Mouse (Mus musculus) regulatory T cell (primary cell): ENCODE data around the gene Olfr1381.
"Not testable (repeated sequence)": the region's sequence is repeated elsewhere in the genome, so short reads cannot be mapped to it uniquely, and the experiment has no call there.

Source experiments
- in situ Hi-C: fragments of 300-600 bp; cut with MboI, MseI; formaldehyde crosslinking; loops from one replicate; pipeline ENCODE4 v1.15.1; 2025; ENCODE audit warnings: high pct_unique_total_duplicates

Gene Olfr1381

DNA sequence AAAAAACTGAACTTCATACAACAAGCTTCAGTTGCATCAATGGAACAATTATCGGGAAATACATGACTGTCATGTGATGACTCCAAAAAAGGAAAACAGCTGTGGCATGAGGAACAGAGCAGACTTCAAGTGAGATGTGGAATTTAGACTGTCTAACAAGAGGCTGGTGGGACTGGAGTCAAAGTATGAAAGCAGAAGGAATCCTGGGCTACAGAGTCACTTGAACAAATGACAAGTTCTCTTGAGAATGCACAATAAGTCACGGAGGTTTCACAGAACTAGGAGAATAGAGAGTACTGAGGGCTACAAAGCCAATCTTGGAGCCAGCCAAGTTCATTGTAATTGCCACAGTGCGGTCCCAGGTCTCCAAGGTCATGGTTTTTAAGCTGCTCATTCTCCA, at the start of gene Olfr1381:
Gene Olfr1381 (plus strand): TSS at position 301 of the 400 bp plus-strand sequence.
- in situ Hi-C loops: not testable (repeated sequence)

- in situ Hi-C loops: loop anchor here (25.0 kb wide), 1 partner anchor 781 kb away; no protein-coding TSS in a partner anchor
Measured at GRCm38 (mm10) chr11:49518086-49518485, 25.2 kb upstream of the Olfr1381 start.

- in situ Hi-C loops: loop anchor here (25.0 kb wide), 1 partner anchor 782 kb away; no protein-coding TSS in a partner anchor
Measured at GRCm38 (mm10) chr11:49519348-49519747, 23.9 kb upstream of the Olfr1381 start, which contains the start of gene Olfr1383. Gene Olfr1383, plus strand, starts transcription at chr11:49519648.

DNA sequence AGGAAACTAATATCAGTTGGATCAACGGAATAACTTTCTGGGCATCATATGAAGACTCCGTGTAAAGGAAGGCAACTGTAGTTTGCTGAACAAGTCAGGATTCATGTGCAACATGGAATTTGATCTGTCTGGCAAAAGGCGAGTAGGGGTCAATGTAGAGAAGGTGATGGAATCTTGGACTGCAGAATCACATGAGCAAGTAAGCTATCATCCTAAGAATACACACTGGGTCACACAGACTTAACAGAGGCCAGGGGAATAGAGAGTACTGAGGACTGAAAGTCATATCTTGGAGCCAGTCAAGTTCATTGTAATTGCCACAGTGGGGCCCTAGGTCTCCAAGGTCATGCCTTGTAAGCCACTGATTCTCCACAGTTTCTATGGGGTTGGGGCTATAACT, 15.3 kb upstream of the Olfr1381 start, which contains the start of gene Olfr1382:
Gene Olfr1382 (plus strand): TSS at position 301 of the 400 bp plus-strand sequence.
- in situ Hi-C loops: no loop called here

GRCm38 (mm10) chr11:49532761-49533160, 10.5 kb upstream of the Olfr1381 start:
- in situ Hi-C loops: no loop called here

GRCm38 (mm10) chr11:49536631-49537030, 6.6 kb upstream of the Olfr1381 start:
- in situ Hi-C loops: not testable (repeated sequence)

DNA sequence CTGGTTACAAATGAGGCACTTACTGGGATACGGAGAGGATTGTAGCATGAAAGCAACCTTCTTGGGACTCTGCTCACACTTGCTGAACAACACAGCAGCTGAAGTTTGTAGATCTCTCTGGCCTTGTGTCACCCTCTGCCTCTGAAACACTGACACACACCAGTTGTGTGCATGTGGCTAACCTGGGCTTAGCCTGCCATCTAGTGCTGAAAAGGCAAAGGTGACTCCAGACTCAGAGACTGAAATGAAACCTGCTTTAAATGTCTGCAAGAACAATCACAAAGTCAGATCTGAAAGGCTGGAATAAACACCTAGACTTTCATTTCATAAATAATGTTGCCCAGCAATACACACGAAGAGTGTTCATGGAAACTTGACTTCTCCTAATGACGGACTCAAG, 10.8 kb downstream of the Olfr1381 start:
- in situ Hi-C loops: not testable (repeated sequence)

DNA sequence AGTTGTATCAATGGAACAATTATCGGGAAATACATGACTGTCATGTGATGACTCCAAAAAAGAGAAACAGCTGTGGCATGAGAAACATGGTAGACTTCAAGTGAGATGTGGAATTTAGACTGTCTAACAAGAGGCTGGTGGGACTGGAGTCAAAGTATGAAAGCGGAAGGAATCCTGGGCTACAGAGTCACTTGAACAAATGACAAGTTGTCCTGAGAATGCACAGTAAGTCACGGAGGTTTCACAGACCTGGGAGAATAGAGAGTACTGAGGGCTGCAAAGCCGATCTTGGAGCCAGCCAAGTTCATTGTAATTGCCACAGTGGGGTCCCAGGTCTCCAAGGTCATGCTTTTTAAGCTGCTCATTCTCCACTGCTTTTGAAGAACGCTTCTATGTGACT, 13.3 kb downstream of the Olfr1381 start, which contains the start of gene Olfr1380:
Gene Olfr1380 (plus strand): TSS at position 301 of the 400 bp plus-strand sequence.
- in situ Hi-C loops: not testable (repeated sequence)

- in situ Hi-C loops: not testable (repeated sequence)
Measured at GRCm38 (mm10) chr11:49575054-49575453, 31.8 kb downstream of the Olfr1381 start.

DNA sequence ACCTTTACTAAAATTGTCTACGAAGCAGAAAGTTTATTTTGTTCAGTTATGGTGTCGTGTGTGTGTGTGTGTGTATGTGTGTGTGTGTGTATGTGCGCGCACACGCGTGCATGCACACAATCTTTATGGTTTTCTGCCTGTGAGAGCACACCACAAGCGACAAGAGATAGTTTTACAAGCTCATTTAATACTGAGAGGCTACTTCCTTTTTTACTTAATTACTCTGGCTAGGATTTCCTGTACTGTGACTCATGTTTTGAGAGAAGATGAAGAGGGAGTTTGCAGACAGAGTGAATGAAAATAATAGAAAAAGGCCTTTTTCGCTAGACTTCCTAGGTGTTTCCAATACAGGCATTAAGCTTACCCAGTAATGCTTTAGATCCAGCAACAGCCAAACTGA, 37.2 kb downstream of the Olfr1381 start:
- in situ Hi-C loops: not testable (repeated sequence)

DNA sequence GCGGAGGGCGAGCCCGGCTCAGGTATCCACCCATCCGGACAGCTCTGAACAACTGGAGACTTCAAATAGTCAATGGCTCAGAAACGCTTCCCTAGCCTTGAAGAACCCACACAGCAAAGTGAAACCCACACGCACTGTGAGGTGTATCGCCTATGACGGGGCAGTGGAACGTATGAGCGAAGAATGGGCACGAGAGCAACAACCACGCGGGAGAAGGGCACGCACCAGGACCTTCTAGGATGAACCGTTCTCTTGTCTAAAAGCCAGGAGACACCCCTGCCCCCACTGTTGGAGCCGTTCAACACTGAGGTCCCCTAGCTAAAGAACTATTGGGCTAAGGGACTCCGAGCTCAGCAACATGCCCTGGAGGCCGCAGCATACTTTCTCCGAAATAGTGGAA, 47.0 kb downstream of the Olfr1381 start:
- in situ Hi-C loops: no loop called here

DNA sequence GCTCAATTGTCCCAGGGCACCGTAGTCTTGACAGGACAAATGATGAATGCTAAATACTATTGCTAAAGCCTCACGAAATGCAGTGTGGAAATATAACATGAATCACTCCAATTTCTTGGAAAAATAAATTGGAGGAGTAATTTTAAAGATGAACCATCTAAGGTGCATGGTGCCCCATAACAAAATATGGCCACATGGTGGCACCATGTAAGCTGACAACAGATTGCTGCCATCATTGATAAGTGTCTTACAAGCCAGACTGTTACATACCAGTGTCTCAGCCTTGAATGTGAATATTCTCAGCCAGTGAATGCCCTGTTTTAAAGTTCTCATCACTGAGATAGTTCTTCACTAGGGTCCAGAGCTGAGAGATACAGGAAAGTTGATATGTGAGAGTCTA, 53.9 kb downstream of the Olfr1381 start:
- in situ Hi-C loops: not testable (repeated sequence)
